Mouse (Mus musculus) G1E (cell line): ENCODE results near the gene Tlx3.

Experiments
- CTCF ChIP-seq: IDR thresholded peaks from 2 replicates; pipeline ENCODE4 v1.5.1; 2012; ENCODE audit warnings: low read depth, low read length, inconsistent platforms, mixed read lengths
- GATA1 ChIP-seq: IDR thresholded peaks from 2 replicates; pipeline ENCODE4 v1.6.1; 2012; ENCODE audit warnings: borderline replicate concordance, low read length, inconsistent platforms, mixed read lengths
- GATA2 ChIP-seq: IDR thresholded peaks from 2 replicates; pipeline ENCODE4 v1.6.1; 2012; ENCODE audit warnings: low read depth, low read length, inconsistent platforms, borderline replicate concordance
- POLR2AphosphoS5 ChIP-seq: IDR thresholded peaks from 2 replicates; pipeline ENCODE4 v1.6.1; 2012; ENCODE audit warnings: low read depth, low read length, inconsistent platforms; ENCODE audit not compliant: insufficient replicate concordance
- TAL1 ChIP-seq: conservative IDR thresholded peaks from 2 replicates; pipeline ENCODE4 v1.6.1; 2012; ENCODE audit warnings: low read depth, low read length, inconsistent platforms, mixed read lengths

DNA sequence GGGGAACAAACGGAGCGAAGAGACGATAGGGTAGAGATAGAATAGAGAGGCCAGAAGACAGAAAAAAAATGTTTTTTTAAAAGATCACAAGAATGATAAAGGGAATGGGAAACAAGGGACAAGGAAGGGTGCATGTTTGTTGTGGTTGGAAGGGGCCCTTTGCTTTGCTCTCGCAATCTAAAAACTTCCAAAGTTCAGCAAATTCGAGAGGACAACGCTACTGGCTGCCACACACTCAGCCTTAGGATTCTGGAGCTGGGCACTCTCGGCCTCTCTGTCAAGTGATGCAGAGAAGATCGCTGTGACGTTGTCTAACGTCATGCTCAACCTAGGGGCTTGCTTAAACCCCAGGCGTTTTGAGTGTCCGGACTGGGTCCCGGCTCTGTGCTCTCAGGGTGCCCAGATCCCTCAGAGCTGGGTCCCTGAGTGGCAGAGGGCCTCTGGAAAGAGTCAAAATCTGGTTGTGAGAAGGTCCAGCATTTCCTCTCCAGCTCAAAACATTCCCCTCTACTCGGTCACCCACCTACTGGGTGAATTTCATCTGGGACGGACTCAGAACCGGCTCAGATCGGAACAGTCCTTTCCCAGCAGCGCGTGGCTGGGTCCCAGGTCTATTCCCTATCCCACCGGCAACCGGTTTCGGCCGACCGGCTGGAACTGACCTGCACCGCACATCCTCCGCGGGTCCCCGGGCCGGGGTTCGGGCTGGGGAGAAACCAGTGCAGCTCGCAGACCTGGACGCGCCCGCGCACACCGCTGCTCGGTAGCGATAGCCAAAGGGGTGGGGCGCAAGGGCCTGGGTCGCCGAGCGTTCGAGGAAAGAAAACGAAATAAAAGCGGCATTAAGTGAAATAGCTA is 3.3 kb downstream of the Tlx3 start:
- no peak for TF ChIP-seq CTCF
- no peak for TF ChIP-seq GATA1
- TF ChIP-seq TAL1 = no peak
- TF ChIP-seq POLR2AphosphoS5 = no peak
- no peak for TF ChIP-seq GATA2
